Mouse (Mus musculus) midbrain, embryonic 11.5 days (tissue): Measurements from ENCODE around the gene Hs3st2. TPM values are rescaled to one million over a fixed set of nuclear protein-coding genes. Genes with fewer than 3 reads are reported as not detected.

Source experiments
- ATAC-seq: fragments of 200-750 bp; cut with Nextera tagmentation; 2 replicates; pipeline ENCODE4 v1.8.0; 2017; ENCODE audit warnings: moderate TSS enrichment, moderate library complexity; ENCODE audit not compliant: low FRiP score
- DNase-seq: peaks from one replicate; pipeline ENCODE4 v3.0.0; 2015; ENCODE audit warnings: low spot score; ENCODE audit errors: missing footprints
- H3K27ac ChIP-seq: fragments of 300-500 bp; sonication (generic); 2 replicates; pipeline ENCODE4 v1.5.1; 2014; ENCODE audit warnings: low read depth, low read length
- H3K27me3 ChIP-seq: fragments of 300-500 bp; sonication (generic); 2 replicates; pipeline ENCODE4 v1.6.1; 2014; ENCODE audit warnings: mild to moderate bottlenecking, low read length, moderate library complexity, mixed read lengths; ENCODE audit not compliant: control insufficient read depth, insufficient read depth
- H3K36me3 ChIP-seq: fragments of 300-500 bp; sonication (generic); 2 replicates; pipeline ENCODE4 v1.6.1; 2014; ENCODE audit warnings: mild to moderate bottlenecking, low read length, moderate library complexity, mixed read lengths; ENCODE audit not compliant: control insufficient read depth, insufficient read depth
- H3K4me1 ChIP-seq: fragments of 300-500 bp; sonication (generic); 2 replicates; pipeline ENCODE4 v1.6.1; 2014; ENCODE audit warnings: low read length; ENCODE audit not compliant: control insufficient read depth, insufficient read depth
- H3K4me2 ChIP-seq: fragments of 300-500 bp; sonication (generic); 2 replicates; pipeline ENCODE4 v1.6.1; 2014; ENCODE audit warnings: mild to moderate bottlenecking, moderate library complexity
- H3K4me3 ChIP-seq: fragments of 300-500 bp; sonication (generic); 2 replicates; pipeline ENCODE4 v1.5.1; 2014; ENCODE audit warnings: low read depth, low read length
- H3K9ac ChIP-seq: fragments of 300-500 bp; sonication (generic); 2 replicates; pipeline ENCODE4 v1.6.1; 2014; ENCODE audit warnings: low read length
- H3K9me3 ChIP-seq: fragments of 300-500 bp; sonication (generic); 2 replicates; pipeline ENCODE4 v1.6.1; 2016; ENCODE audit warnings: low read length; ENCODE audit not compliant: control insufficient read depth
- WGBS: fragments of 180-500 bp; shearing (Covaris S2); extraction: QIAGEN DNeasy Blood & Tissue Kit; methylation state at CpG from one replicate; pipeline ENCODE4 v1.1.7; 2014; 5-methylcytosine and 5-hydroxymethylcytosine counted together
- polyA plus RNA-seq: library from polyadenylated mRNA; unstranded; fragments of >200 nt; fragmentation: Nextera tagmentation; extraction: Ambion mirVana; gene quantifications from 2 replicates; pipeline ENCODE4 v1.2.1, GENCODE M21; 2014

The Hs3st2 gene
- polyA plus RNA-seq, 1 experiment from 2014 or later = 1.2 TPM

GRCm38 (mm10) chr7:121516727-121517126, 125.1 kb downstream of the Hs3st2 start:
- Histone ChIP-seq H3K9me3 (no peaks in the 10 kb centered on the region), H3K27ac (no peak overlapping the region), H3K27me3 (no peaks in the 10 kb centered on the region), H3K4me3 (no peak overlapping the region), H3K4me2 (no peak overlapping the region), H3K36me3 (no peaks in the 10 kb centered on the region), H3K4me1 (no peaks in the 10 kb centered on the region), H3K9ac (no peak overlapping the region)
- DNase-seq (no peak), ATAC-seq (no peak)
- 81% methylated on average over 3 of the region's 3 CpGs for WGBS

GRCm38 (mm10) chr7:121517165-121517591, 125.5 kb downstream of the Hs3st2 start:
- H3K4me2 ChIP-seq = no peak overlapping the region
- H3K27me3 ChIP-seq = no peaks in the 10 kb centered on the region
- 86% methylated on average over 3 of the region's 3 CpGs for WGBS
- no peak overlapping the region for H3K27ac ChIP-seq
- H3K4me1 ChIP-seq = no peaks in the 10 kb centered on the region
- H3K9ac ChIP-seq = no peak overlapping the region
- ATAC-seq = no peak
- no peak overlapping the region for H3K4me3 ChIP-seq
- H3K36me3 ChIP-seq = no peaks in the 10 kb centered on the region
- H3K9me3 ChIP-seq = no peaks in the 10 kb centered on the region
- DNase-seq = no peak

GRCm38 (mm10) chr7:121522125-121522524, 130.5 kb downstream of the Hs3st2 start:
- H3K27me3 ChIP-seq = no peaks in the 10 kb centered on the region
- WGBS = 83% methylated on average over 3 of the region's 3 CpGs

GRCm38 (mm10) chr7:121529023-121529422, 137.4 kb downstream of the Hs3st2 start:
- Histone ChIP-seq H3K9me3 (no peaks in the 10 kb centered on the region), H3K4me3 (no peak overlapping the region), H3K27me3 (no peaks in the 10 kb centered on the region), H3K9ac (no peak overlapping the region), H3K4me1 (no peaks in the 10 kb centered on the region), H3K4me2 (no peak overlapping the region), H3K27ac (no peak overlapping the region), H3K36me3 (no peaks in the 10 kb centered on the region)
- DNase-seq = no peak
- 85% methylated on average over 2 of the region's 2 CpGs for WGBS
- no peak for ATAC-seq

More at GRCm38 (mm10) chr7:121522125-121522524, 130.5 kb downstream of the Hs3st2 start:
- Histone ChIP-seq H3K4me2 (no peak overlapping the region), H3K4me1 (no peaks in the 10 kb centered on the region), H3K27ac (no peak overlapping the region), H3K9me3 (no peaks in the 10 kb centered on the region), H3K9ac (no peak overlapping the region), H3K4me3 (no peak overlapping the region), H3K36me3 (no peaks in the 10 kb centered on the region)
- DNase-seq (no peak), ATAC-seq (no peak)

GRCm38 (mm10) chr7:121533639-121534038, 142.0 kb downstream of the Hs3st2 start:
- Histone ChIP-seq H3K27me3 (no peaks in the 10 kb centered on the region), H3K27ac (no peak overlapping the region), H3K36me3 (no peaks in the 10 kb centered on the region), H3K4me3 (no peak overlapping the region), H3K9me3 (no peaks in the 10 kb centered on the region), H3K9ac (no peak overlapping the region), H3K4me1 (no peaks in the 10 kb centered on the region), H3K4me2 (no peak overlapping the region)
- 91% methylated on average over 6 of the region's 6 CpGs for WGBS
- no peak for ATAC-seq
- DNase-seq = no peak

GRCm38 (mm10) chr7:121534386-121534785, 142.7 kb downstream of the Hs3st2 start:
- 81% methylated on average over 7 of the region's 7 CpGs for WGBS

GRCm38 (mm10) chr7:121535987-121536386, 144.3 kb downstream of the Hs3st2 start:
- WGBS = 83% methylated on average over 4 of the region's 4 CpGs
- ATAC-seq = no peak
- H3K27ac ChIP-seq = no peak overlapping the region

More at GRCm38 (mm10) chr7:121534386-121534785, 142.7 kb downstream of the Hs3st2 start:
- DNase-seq (no peak), ATAC-seq (no peak)
- Histone ChIP-seq H3K27me3 (no peaks in the 10 kb centered on the region), H3K36me3 (no peaks in the 10 kb centered on the region), H3K9ac (no peak overlapping the region), H3K27ac (no peak overlapping the region), H3K4me2 (no peak overlapping the region), H3K4me3 (no peak overlapping the region), H3K9me3 (no peaks in the 10 kb centered on the region), H3K4me1 (no peaks in the 10 kb centered on the region)

GRCm38 (mm10) chr7:121539405-121540275, 148.0 kb downstream of the Hs3st2 start:
- DNase-seq (no peak), ATAC-seq (no peak)
- no peaks in the 10 kb centered on the region for H3K9me3 ChIP-seq
- H3K9ac ChIP-seq = no peak overlapping the region
- H3K27ac ChIP-seq = no peak overlapping the region
- H3K4me3 ChIP-seq = no peak overlapping the region
- no peaks in the 10 kb centered on the region for H3K36me3 ChIP-seq
- H3K4me2 ChIP-seq = no peak overlapping the region
- 64% methylated on average over 19 of the region's 19 CpGs for WGBS
- H3K27me3 ChIP-seq = no peaks in the 10 kb centered on the region
- H3K4me1 ChIP-seq = no peaks in the 10 kb centered on the region

More at GRCm38 (mm10) chr7:121535987-121536386, 144.3 kb downstream of the Hs3st2 start:
- Histone ChIP-seq H3K9ac (no peak overlapping the region), H3K27me3 (no peaks in the 10 kb centered on the region), H3K4me2 (no peak overlapping the region), H3K36me3 (no peaks in the 10 kb centered on the region), H3K4me1 (no peaks in the 10 kb centered on the region), H3K9me3 (no peaks in the 10 kb centered on the region), H3K4me3 (no peak overlapping the region)
- DNase-seq = no peak

- DNase-seq (no peak), ATAC-seq (no peak)
- Histone ChIP-seq H3K27ac (no peak overlapping the region), H3K27me3 (no peaks in the 10 kb centered on the region), H3K4me3 (no peak overlapping the region), H3K36me3 (no peaks in the 10 kb centered on the region), H3K4me2 (no peak overlapping the region), H3K9me3 (no peaks in the 10 kb centered on the region), H3K4me1 (no peaks in the 10 kb centered on the region), H3K9ac (no peak overlapping the region)
- WGBS = 63% methylated on average over 2 of the region's 2 CpGs
These were observed 150.8 kb downstream of the Hs3st2 start for GRCm38 (mm10) chr7:121542458-121542857.
